Mouse (Mus musculus) midbrain, embryonic 16.5 days (tissue): ENCODE data around the gene Gm45837. TPM values are rescaled to one million over a fixed set of nuclear protein-coding genes. Genes with fewer than 3 reads are reported as not detected.

ENCODE experiments used
- ATAC-seq: fragments of 200-750 bp; cut with Nextera tagmentation; 2 replicates; pipeline ENCODE4 v1.8.0; 2017; ENCODE audit warnings: moderate TSS enrichment
- H3K27ac ChIP-seq: fragments of 300-500 bp; sonication (generic); 2 replicates; pipeline ENCODE4 v1.5.1; 2014; ENCODE audit warnings: mild to moderate bottlenecking, low read length, mixed read lengths
- H3K27me3 ChIP-seq: fragments of 300-500 bp; sonication (generic); 2 replicates; pipeline ENCODE4 v1.6.1; 2014; ENCODE audit warnings: low read depth, low read length, mixed read lengths; ENCODE audit not compliant: control insufficient read depth, insufficient read depth
- H3K36me3 ChIP-seq: fragments of 300-500 bp; sonication (generic); 2 replicates; pipeline ENCODE4 v1.6.1; 2014; ENCODE audit warnings: mild to moderate bottlenecking, low read length, moderate library complexity, mixed read lengths; ENCODE audit not compliant: control insufficient read depth, insufficient read depth
- H3K4me1 ChIP-seq: fragments of 300-500 bp; sonication (generic); 2 replicates; pipeline ENCODE4 v1.6.1; 2014; ENCODE audit warnings: mild to moderate bottlenecking, low read length, mixed read lengths; ENCODE audit not compliant: control insufficient read depth, insufficient read depth
- H3K4me2 ChIP-seq: fragments of 300-500 bp; sonication (generic); 2 replicates; pipeline ENCODE4 v1.6.1; 2014; ENCODE audit warnings: mild to moderate bottlenecking, low read length, mixed read lengths
- H3K4me3 ChIP-seq: fragments of 300-500 bp; sonication (generic); 2 replicates; pipeline ENCODE4 v1.5.1; 2014; ENCODE audit warnings: low read depth, mild to moderate bottlenecking, low read length, moderate library complexity, mixed read lengths
- H3K9ac ChIP-seq: fragments of 300-500 bp; sonication (generic); 2 replicates; pipeline ENCODE4 v1.6.1; 2014; ENCODE audit warnings: low read depth, low read length, mixed read lengths
- H3K9me3 ChIP-seq: fragments of 300-500 bp; sonication (generic); replicated peaks from 2 replicates; pipeline ENCODE4 v1.6.1; 2014; ENCODE audit warnings: mild to moderate bottlenecking, low read length, mixed read lengths; ENCODE audit not compliant: control insufficient read depth, poor library complexity, severe bottlenecking
- WGBS: fragments of 180-500 bp; shearing (Covaris S2); extraction: QIAGEN DNeasy Blood & Tissue Kit; methylation state at CpG from one replicate; pipeline ENCODE4 v1.1.7; 2014; 5-methylcytosine and 5-hydroxymethylcytosine counted together
- polyA plus RNA-seq: library from polyadenylated mRNA; unstranded; fragments of >200 nt; fragmentation: Nextera tagmentation; extraction: Ambion mirVana; gene quantifications from 2 replicates; pipeline ENCODE4 v1.2.1, GENCODE M21; 2015

Gene Gm45837
- polyA plus RNA-seq, 1 experiment from 2014 or later, result 0.69 TPM

GRCm38 (mm10) chr7:101385331-101385733 lies 25.4 kb upstream of the Gm45837 start:
- H3K4me1 ChIP-seq, result no peaks in the 10 kb centered on the region
- no peak overlapping the region for H3K27ac ChIP-seq
- 49% methylated on average over 6 of the region's 6 CpGs for WGBS
- H3K4me3 ChIP-seq, result no peak overlapping the region
- H3K9ac ChIP-seq, result no peak overlapping the region
- no peak overlapping the region for H3K4me2 ChIP-seq
- H3K27me3 ChIP-seq, result no peaks in the 10 kb centered on the region
- no peak for ATAC-seq
- no peaks in the 10 kb centered on the region for H3K9me3 ChIP-seq
- H3K36me3 ChIP-seq, result no peaks in the 10 kb centered on the region

- Histone ChIP-seq H3K4me1 (no peaks in the 10 kb centered on the region), H3K36me3 (no peaks in the 10 kb centered on the region), H3K9me3 (no peaks in the 10 kb centered on the region), H3K9ac (no peak overlapping the region), H3K27me3 (no peaks in the 10 kb centered on the region), H3K4me3 (no peak overlapping the region), H3K4me2 (no peak overlapping the region), H3K27ac (no peak overlapping the region)
- WGBS, result 76% methylated on average over 9 of the region's 10 CpGs
- ATAC-seq, result no peak
These were observed 24.7 kb upstream of the Gm45837 start for GRCm38 (mm10) chr7:101385866-101386452.

GRCm38 (mm10) chr7:101389256-101389655 lies 21.4 kb upstream of the Gm45837 start:
- ATAC-seq, result no peak
- H3K4me2 ChIP-seq, result no peak overlapping the region
- no peak overlapping the region for H3K9ac ChIP-seq
- WGBS, result 88% methylated on average over 6 of the region's 6 CpGs
- no peaks in the 10 kb centered on the region for H3K9me3 ChIP-seq
- no peaks in the 10 kb centered on the region for H3K36me3 ChIP-seq
- no peak overlapping the region for H3K27ac ChIP-seq
- no peaks in the 10 kb centered on the region for H3K4me1 ChIP-seq
- no peaks in the 10 kb centered on the region for H3K27me3 ChIP-seq
- H3K4me3 ChIP-seq, result no peak overlapping the region

- H3K27ac ChIP-seq, result no peak overlapping the region
- no peak overlapping the region for H3K9ac ChIP-seq
- no peaks in the 10 kb centered on the region for H3K9me3 ChIP-seq
- H3K4me2 ChIP-seq, result no peak overlapping the region
- H3K27me3 ChIP-seq, result no peaks in the 10 kb centered on the region
- no peaks in the 10 kb centered on the region for H3K36me3 ChIP-seq
- H3K4me1 ChIP-seq, result no peaks in the 10 kb centered on the region
- H3K4me3 ChIP-seq, result no peak overlapping the region
- 83% methylated on average over 4 of the region's 4 CpGs for WGBS
- ATAC-seq, result no peak
These were observed 18.7 kb upstream of the Gm45837 start for GRCm38 (mm10) chr7:101391909-101392479.

- H3K4me1 ChIP-seq, result no peaks in the 10 kb centered on the region
- H3K4me3 ChIP-seq, result no peak overlapping the region
- no peak overlapping the region for H3K27ac ChIP-seq
- no peak overlapping the region for H3K4me2 ChIP-seq
- H3K9me3 ChIP-seq, result no peaks in the 10 kb centered on the region
- H3K36me3 ChIP-seq, result no peaks in the 10 kb centered on the region
- 58% methylated on average over 4 of the region's 4 CpGs for WGBS
- ATAC-seq, result no peak
- no peaks in the 10 kb centered on the region for H3K27me3 ChIP-seq
- no peak overlapping the region for H3K9ac ChIP-seq
These were observed 17.7 kb upstream of the Gm45837 start for GRCm38 (mm10) chr7:101393015-101393414.

GRCm38 (mm10) chr7:101393694-101394504 lies 16.8 kb upstream of the Gm45837 start:
- H3K27me3 ChIP-seq, result no peaks in the 10 kb centered on the region
- H3K4me3 ChIP-seq, result no peak overlapping the region

GRCm38 (mm10) chr7:101394569-101394968 lies 16.1 kb upstream of the Gm45837 start:
- 0 out of 2 replicates have a peak overlapping the region, but pooled peaks have one; percentile 10 for H3K9ac ChIP-seq
- no peaks in the 10 kb centered on the region for H3K27me3 ChIP-seq
- no peaks in the 10 kb centered on the region for H3K4me1 ChIP-seq
- ATAC-seq, result no peak
- 62% methylated on average over 3 of the region's 3 CpGs for whole genome bisulfite sequencing
- no peaks in the 10 kb centered on the region for H3K9me3 ChIP-seq
- no peaks in the 10 kb centered on the region for H3K36me3 ChIP-seq
- H3K27ac ChIP-seq, result no peak overlapping the region
- no peak overlapping the region for H3K4me3 ChIP-seq
- no peak overlapping the region for H3K4me2 ChIP-seq

More at GRCm38 (mm10) chr7:101393694-101394504, 16.8 kb upstream of the Gm45837 start:
- no peaks in the 10 kb centered on the region for H3K36me3 ChIP-seq
- H3K4me2 ChIP-seq, result no peak overlapping the region
- no peak overlapping the region for H3K27ac ChIP-seq
- WGBS, result 46% methylated on average over 8 of the region's 8 CpGs
- peak; percentile 12; the same call in 1 of the 2 replicates for ATAC-seq
- H3K9me3 ChIP-seq, result no peaks in the 10 kb centered on the region
- no peaks in the 10 kb centered on the region for H3K4me1 ChIP-seq
- H3K9ac ChIP-seq, result 0 out of 2 replicates have a peak overlapping the region, but pooled peaks have one; percentile 10

- no peaks in the 10 kb centered on the region for H3K27me3 ChIP-seq
- H3K4me3 ChIP-seq, result no peak overlapping the region
- no peaks in the 10 kb centered on the region for H3K4me1 ChIP-seq
- no peaks in the 10 kb centered on the region for H3K36me3 ChIP-seq
- no peak overlapping the region for H3K9ac ChIP-seq
- 89% methylated on average over 2 of the region's 2 CpGs for WGBS
- no peaks in the 10 kb centered on the region for H3K9me3 ChIP-seq
- no peak overlapping the region for H3K27ac ChIP-seq
- no peak for ATAC-seq
- H3K4me2 ChIP-seq, result no peak overlapping the region
These were observed 15.2 kb upstream of the Gm45837 start for GRCm38 (mm10) chr7:101395471-101395870.

GRCm38 (mm10) chr7:101397175-101397574 lies 13.5 kb upstream of the Gm45837 start:
- no peak overlapping the region for H3K4me3 ChIP-seq
- H3K4me1 ChIP-seq, result no peaks in the 10 kb centered on the region
- no peaks in the 10 kb centered on the region for H3K36me3 ChIP-seq
- no peak overlapping the region for H3K27ac ChIP-seq
- no peaks in the 10 kb centered on the region for H3K9me3 ChIP-seq
- ATAC-seq, result no peak
- no peak overlapping the region for H3K4me2 ChIP-seq
- no peak overlapping the region for H3K9ac ChIP-seq
- no peaks in the 10 kb centered on the region for H3K27me3 ChIP-seq
- 84% methylated on average over 4 of the region's 4 CpGs for WGBS
